Mouse (Mus musculus): ENCODE data around the gene Lyl1. TPM values are rescaled to one million over a fixed set of nuclear protein-coding genes. Genes with fewer than 3 reads are reported as not detected.
"Not testable (repeated sequence)": the region's sequence is repeated elsewhere in the genome, so short reads cannot be mapped to it uniquely, and the experiment has no call there.

The Lyl1 gene
- total and polyA plus RNA-seq, 2 experiments from 2014 or later: 4.4 to 8.7 TPM

- WGBS: under 1% methylated on average over 29 of the region's 29 CpGs
- Histone ChIP-seq H3K4me2 (ENCODE audit: low read depth, low read length) (peak overlapping the region; percentile 86), H3K9me3 (replicated peaks; ENCODE audit: control insufficient read depth, low read length) (no peaks in the 10 kb centered on the region), H3K4me3 (ENCODE audit: low read depth, low read length) (peak overlapping the region; percentile 76), H3K27me3 (ENCODE audit: control insufficient read depth, insufficient read depth, low read length) (no peaks in the 10 kb centered on the region), H3K4me1 (ENCODE audit: control insufficient read depth, insufficient read depth) (peaks cover 10% of the 10 kb centered on the region), H3K9ac (replicated peaks; ENCODE audit: low read depth, low read length) (peak overlapping the region; percentile 63), H3K27ac (ENCODE audit: low read depth) (peak overlapping the region; percentile 93), H3K36me3 (replicated peaks; ENCODE audit: control insufficient read depth, insufficient read depth, low read length) (peaks cover under 1% of the 10 kb centered on the region; the same call in 1 of the 2 replicates)
- peak; percentile 18; the same call in 1 of the 2 replicates for ATAC-seq (ENCODE audit: insufficient read depth, low read depth)
- no peak; the same call in 1 of the 2 replicates for TF ChIP-seq EP300 (IDR thresholded peaks at IDR 0.05; ENCODE audit: low read depth)
- peak; percentile 51 for TF ChIP-seq CTCF (IDR thresholded peaks at IDR 0.05; ENCODE audit: low read depth)
- peak; percentile 81 for DNase-seq (ENCODE audit: low spot score)
These were observed 36.5 kb upstream of the Lyl1 start for GRCm38 (mm10) chr8:84664566-84665384.

GRCm38 (mm10) chr8:84665385-84665893 is 35.8 kb upstream of the Lyl1 start:
- WGBS: 4% methylated on average over 14 of the region's 14 CpGs

DNA sequence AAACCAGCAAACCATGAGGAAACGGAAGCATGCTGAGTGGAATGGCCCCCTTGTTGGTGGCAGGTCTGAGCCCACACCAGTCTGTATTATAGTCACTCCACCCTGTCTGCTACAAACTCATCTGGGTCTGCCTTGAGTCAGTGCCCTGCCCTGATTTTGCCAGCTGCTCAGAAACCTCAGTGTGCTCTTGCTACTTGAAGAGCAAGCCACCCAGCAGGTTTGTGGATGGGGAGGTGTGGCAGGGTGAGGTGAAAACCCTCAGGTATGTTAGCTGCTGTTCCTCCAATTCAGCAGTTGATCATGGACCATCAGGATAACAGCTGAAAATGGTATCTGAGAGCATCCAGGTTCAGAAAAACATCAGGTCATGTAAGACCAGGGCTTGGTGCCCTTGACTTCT is 33.2 kb upstream of the Lyl1 start:
- DNase-seq (ENCODE audit: low spot score): no peak
- no peaks in the 10 kb centered on the region for H3K27me3 ChIP-seq (ENCODE audit: control insufficient read depth, insufficient read depth, low read length)

More at GRCm38 (mm10) chr8:84665385-84665893, 35.8 kb upstream of the Lyl1 start:
- peak overlapping the region; percentile 86 for H3K4me2 ChIP-seq (ENCODE audit: low read depth, low read length)
- H3K27ac ChIP-seq (ENCODE audit: low read depth): peak overlapping the region; percentile 93
- no peaks in the 10 kb centered on the region for H3K27me3 ChIP-seq (ENCODE audit: control insufficient read depth, insufficient read depth, low read length)
- peak overlapping the region; percentile 63 for H3K9ac ChIP-seq (replicated peaks; ENCODE audit: low read depth, low read length)
- peak; percentile 26 for DNase-seq (ENCODE audit: low spot score)
- H3K36me3 ChIP-seq (replicated peaks; ENCODE audit: control insufficient read depth, insufficient read depth, low read length): peaks cover 3% of the 10 kb centered on the region; the same call in 1 of the 2 replicates
- TF ChIP-seq EP300 (IDR thresholded peaks at IDR 0.05; ENCODE audit: low read depth) (no peak), CTCF (IDR thresholded peaks at IDR 0.05; ENCODE audit: low read depth) (no peak)
- no peaks in the 10 kb centered on the region for H3K9me3 ChIP-seq (replicated peaks; ENCODE audit: control insufficient read depth, low read length)
- peaks cover 10% of the 10 kb centered on the region for H3K4me1 ChIP-seq (ENCODE audit: control insufficient read depth, insufficient read depth)
- no peak for ATAC-seq (ENCODE audit: insufficient read depth, low read depth)
- peak overlapping the region; percentile 76 for H3K4me3 ChIP-seq (ENCODE audit: low read depth, low read length)

GRCm38 (mm10) chr8:84668731-84669485 is 32.3 kb upstream of the Lyl1 start:
- DNase-seq (ENCODE audit: low spot score) (no peak), ATAC-seq (ENCODE audit: insufficient read depth, low read depth) (no peak)
- Histone ChIP-seq H3K9ac (replicated peaks; ENCODE audit: low read depth, low read length) (no peak overlapping the region), H3K4me2 (ENCODE audit: low read depth, low read length) (no peak overlapping the region), H3K27ac (ENCODE audit: low read depth) (no peak overlapping the region), H3K27me3 (ENCODE audit: control insufficient read depth, insufficient read depth, low read length) (no peaks in the 10 kb centered on the region), H3K36me3 (replicated peaks; ENCODE audit: control insufficient read depth, insufficient read depth, low read length) (peaks cover 19% of the 10 kb centered on the region), H3K9me3 (replicated peaks; ENCODE audit: control insufficient read depth, low read length) (no peaks in the 10 kb centered on the region), H3K4me1 (ENCODE audit: control insufficient read depth, insufficient read depth) (peaks cover 5% of the 10 kb centered on the region), H3K4me3 (ENCODE audit: low read depth, low read length) (no peak overlapping the region)
- 73% methylated on average over 6 of the region's 6 CpGs for WGBS
- no peak for TF ChIP-seq EP300 (IDR thresholded peaks at IDR 0.05; ENCODE audit: low read depth)
- no peak for TF ChIP-seq CTCF (IDR thresholded peaks at IDR 0.05; ENCODE audit: low read depth)

More for the DNA sequence above, 33.2 kb upstream of the Lyl1 start:
- Histone ChIP-seq H3K27ac (ENCODE audit: low read depth) (no peak overlapping the region), H3K9ac (replicated peaks; ENCODE audit: low read depth, low read length) (no peak overlapping the region), H3K9me3 (replicated peaks; ENCODE audit: control insufficient read depth, low read length) (no peaks in the 10 kb centered on the region), H3K4me1 (ENCODE audit: control insufficient read depth, insufficient read depth) (peaks cover 9% of the 10 kb centered on the region), H3K4me2 (ENCODE audit: low read depth, low read length) (no peak overlapping the region), H3K36me3 (replicated peaks; ENCODE audit: control insufficient read depth, insufficient read depth, low read length) (peaks cover 12% of the 10 kb centered on the region), H3K4me3 (ENCODE audit: low read depth, low read length) (no peak overlapping the region)
- no peak for TF ChIP-seq CTCF (IDR thresholded peaks at IDR 0.05; ENCODE audit: low read depth)
- no peak for TF ChIP-seq EP300 (IDR thresholded peaks at IDR 0.05; ENCODE audit: low read depth)
- no peak for ATAC-seq (ENCODE audit: insufficient read depth, low read depth)
- 59% methylated on average over 1 of the region's 1 CpGs for WGBS

GRCm38 (mm10) chr8:84670295-84671006 is 30.8 kb upstream of the Lyl1 start:
- H3K27me3 ChIP-seq (ENCODE audit: control insufficient read depth, insufficient read depth, low read length); H3K4me2 ChIP-seq (ENCODE audit: low read depth, low read length); H3K9me3 ChIP-seq (replicated peaks; ENCODE audit: control insufficient read depth, low read length); H3K27ac ChIP-seq (ENCODE audit: low read depth); ATAC-seq (ENCODE audit: insufficient read depth, low read depth); H3K4me3 ChIP-seq (ENCODE audit: low read depth, low read length); H3K4me1 ChIP-seq (ENCODE audit: control insufficient read depth, insufficient read depth); H3K9ac ChIP-seq (replicated peaks; ENCODE audit: low read depth, low read length); DNase-seq (ENCODE audit: low spot score): not testable (repeated sequence)
- 89% methylated on average over 5 of the region's 5 CpGs for WGBS
- H3K36me3 ChIP-seq (replicated peaks; ENCODE audit: control insufficient read depth, insufficient read depth, low read length): peaks cover 32% of the 10 kb centered on the region
